Mouse (Mus musculus) lung, postnatal 10 days (tissue): ENCODE results near the gene Gamt.

Source experiments
- DNase-seq: peaks from one replicate; pipeline ENCODE4 v3.0.0; 2021

Gene Gamt

GRCm38 (mm10) chr10:80260642-80261584 lies at the start of gene Gamt, which contains the start of gene Dazap1:
TSS of gene Gamt (minus strand) at chr10:80261012.
TSS of gene Dazap1 (plus strand) at chr10:80261486.
- DNase-seq: peak; percentile 99

DNA sequence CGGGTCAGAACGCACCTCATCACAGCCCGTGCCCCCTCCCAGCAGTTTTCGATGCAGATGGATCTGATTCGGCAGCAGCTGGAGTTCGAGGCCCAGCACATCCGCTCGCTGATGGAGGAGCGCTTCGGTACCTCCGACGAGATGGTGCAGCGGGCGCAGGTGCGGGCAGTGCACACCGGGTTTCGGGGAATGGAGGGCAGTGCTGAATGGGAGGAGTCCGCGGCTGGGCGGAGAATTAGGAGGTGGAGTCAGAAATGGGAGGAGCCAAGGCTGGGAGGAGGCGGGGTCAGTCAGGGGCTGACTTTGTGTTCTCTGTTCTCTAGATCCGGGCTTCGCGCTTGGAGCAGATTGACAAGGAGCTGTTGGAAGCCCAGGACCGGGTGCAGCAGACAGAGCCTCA lies 44.0 kb upstream of the Gamt start:
- DNase-seq: peak; percentile 56

- DNase-seq: no peak
Measured at GRCm38 (mm10) chr10:80304458-80304857, 43.6 kb upstream of the Gamt start.

DNA sequence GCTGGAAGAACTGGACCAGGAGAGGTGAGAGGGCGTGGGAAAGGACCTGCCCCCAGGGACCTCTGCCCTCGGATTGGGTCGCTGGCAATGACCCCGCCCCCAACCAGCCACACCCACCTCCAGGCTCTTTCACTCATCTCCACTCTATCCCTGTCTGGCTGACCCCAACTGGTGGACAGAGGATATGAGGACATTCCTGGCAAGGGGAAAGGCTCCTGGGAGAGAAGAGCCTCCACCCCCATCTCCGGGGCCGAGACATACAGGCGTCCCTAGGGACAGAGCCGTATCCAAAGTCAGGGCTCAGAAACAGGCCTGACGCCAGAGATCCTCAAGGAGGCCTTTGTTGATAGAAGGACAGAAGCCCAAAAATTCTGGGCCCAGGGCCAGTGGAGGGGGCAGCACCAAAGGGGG lies 41.7 kb upstream of the Gamt start:
- DNase-seq: peak; percentile 93

GRCm38 (mm10) chr10:80302082-80302355 lies 41.2 kb upstream of the Gamt start:
- DNase-seq: no peak

GRCm38 (mm10) chr10:80301256-80302081 lies 40.7 kb upstream of the Gamt start:
- DNase-seq: no peak

DNA sequence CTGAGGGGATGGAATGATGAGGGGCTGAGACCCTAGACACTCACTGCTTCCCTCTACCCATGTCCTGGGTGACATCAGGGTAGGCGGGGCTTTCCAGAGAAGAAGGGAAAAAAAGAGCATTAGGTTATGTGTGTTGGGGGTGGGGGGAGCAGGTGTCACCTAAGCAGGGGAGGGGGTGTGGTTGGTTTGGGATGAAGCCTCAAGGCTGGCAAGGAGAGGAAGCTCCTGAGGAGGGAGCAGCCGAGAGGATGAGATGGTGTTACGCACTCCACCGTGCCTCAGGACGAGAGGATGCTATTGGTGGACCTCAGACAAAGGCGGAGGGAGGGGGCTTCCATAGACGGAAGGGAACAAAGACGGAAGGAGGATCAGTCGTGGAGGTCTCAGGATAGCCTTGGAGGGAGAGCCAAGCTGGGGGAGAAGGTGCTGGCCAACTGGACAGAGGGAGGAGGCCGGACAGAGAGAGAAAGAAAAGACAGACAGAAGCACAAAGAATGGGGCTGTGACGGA lies 39.9 kb upstream of the Gamt start:
- no peak for DNase-seq

DNA sequence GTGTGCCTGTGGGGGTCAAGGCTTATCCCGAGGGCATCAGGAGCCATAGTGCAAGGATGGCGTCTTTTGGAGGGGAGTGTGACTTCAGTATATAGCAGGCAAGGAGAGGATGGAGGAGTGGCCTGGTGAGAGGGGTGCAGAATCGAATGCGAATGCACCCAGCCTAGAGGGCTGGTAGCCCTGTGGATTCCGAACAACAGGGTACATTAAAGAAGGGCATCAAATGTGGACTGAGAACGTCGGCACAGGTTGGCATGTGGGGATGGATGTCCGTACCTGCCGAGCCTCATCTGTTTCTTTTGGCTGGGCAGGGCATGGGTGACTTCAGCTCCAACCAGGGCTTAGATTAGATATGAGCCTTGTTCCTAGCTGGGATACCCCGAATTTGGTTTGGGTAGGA lies 39.0 kb upstream of the Gamt start:
- DNase-seq: no peak

GRCm38 (mm10) chr10:80299301-80299700 lies 38.5 kb upstream of the Gamt start:
- no peak for DNase-seq

- peak; percentile 67 for DNase-seq
Measured at GRCm38 (mm10) chr10:80298571-80299281, 37.9 kb upstream of the Gamt start.

- DNase-seq: no peak
Measured at GRCm38 (mm10) chr10:80297526-80298133, 36.8 kb upstream of the Gamt start.

GRCm38 (mm10) chr10:80296824-80297223 lies 36.0 kb upstream of the Gamt start:
- DNase-seq: no peak

DNA sequence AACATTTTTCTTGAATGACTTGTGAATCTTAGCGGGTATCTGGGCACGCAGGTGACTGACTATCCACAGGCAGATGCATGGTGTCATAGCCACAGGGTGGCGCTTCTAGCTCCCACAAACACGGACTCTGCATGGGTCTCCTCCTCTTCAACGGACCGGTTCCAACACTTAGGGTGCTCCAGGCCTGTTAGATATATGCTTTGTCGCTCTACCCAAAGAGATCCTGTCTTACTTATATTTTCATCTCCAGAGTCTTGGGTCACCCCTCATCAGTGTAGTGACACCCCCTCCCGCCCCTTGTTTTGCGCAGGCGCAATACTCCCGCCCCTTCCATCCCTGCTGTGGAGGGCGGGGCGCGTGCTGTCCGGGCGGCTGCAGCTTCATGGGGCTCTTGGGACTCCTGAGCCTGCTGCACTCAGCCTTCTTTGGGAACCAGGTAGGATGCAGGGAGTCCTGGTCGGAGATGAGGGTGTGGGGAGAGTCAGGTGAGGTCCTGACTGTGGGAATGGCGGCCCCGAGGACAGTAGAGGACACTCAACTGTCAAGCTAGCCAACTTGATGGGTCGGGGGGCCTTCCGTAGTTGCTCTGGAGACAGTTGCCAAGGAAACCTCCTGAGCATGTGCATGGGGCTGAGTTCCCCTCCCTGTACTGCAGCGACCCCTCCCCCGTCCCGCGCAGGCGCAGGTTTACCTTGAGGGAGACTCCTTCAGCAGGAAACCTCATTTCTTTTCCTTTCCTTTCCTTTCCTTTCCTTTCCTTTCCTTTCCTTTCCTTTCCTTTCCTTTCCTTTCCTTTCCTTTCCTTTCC lies 35.0 kb upstream of the Gamt start, which contains the start of gene Apc2:
TSS of gene Apc2 (plus strand) at position 360 of the 808 bp plus-strand sequence.
- peak; percentile 80 for DNase-seq

DNA sequence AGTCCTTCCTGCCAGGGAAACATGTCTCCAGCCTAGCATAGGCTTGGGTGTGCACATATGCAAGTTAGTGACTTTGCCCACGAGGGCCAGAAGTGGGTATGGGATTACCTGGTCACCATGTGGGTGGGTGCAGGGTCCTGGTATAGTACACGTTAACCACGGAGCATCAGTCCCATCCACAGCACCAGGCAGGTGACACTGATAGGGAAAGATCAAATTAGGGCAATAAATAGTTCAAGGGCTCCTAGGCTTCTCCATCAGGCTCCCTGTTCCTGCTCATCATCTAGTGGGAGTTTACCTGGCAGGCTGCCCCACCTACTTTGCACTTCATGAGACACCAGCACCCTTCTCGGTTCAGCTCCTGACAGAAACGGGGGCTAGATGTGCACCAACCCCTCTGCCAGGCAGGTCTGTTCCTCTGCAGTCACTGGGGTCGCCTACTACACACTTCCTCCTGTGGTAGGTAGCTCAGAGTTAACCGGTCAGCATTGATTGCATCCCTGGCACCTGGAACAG lies 34.0 kb upstream of the Gamt start:
- DNase-seq: no peak

DNA sequence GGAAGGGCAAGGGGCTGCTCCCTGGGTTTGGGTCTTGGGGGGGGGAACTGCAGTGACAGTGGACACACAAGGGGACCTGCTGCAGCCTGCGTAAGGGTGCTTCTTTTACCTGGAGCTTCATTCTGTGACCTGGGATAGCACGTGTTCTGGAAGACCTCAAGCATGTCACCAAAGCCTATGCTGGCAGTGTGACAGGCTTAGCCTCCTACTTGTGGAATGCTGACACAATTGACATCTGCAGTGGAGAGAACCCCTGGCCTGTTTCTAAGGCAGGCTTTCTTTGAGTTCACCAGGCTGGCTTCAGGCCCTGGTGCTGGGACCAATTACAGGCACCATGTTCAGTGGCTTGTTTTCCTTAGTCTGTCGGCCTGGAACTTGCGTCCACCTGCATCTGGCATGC lies 33.5 kb upstream of the Gamt start:
- DNase-seq: no peak

- DNase-seq: no peak
Measured at GRCm38 (mm10) chr10:80293325-80293724, 32.5 kb upstream of the Gamt start.

GRCm38 (mm10) chr10:80292251-80293146 lies 31.7 kb upstream of the Gamt start, which contains the start of gene Rps15:
TSS of gene Rps15 (plus strand) at chr10:80292453.
- peak; percentile 98 for DNase-seq

DNA sequence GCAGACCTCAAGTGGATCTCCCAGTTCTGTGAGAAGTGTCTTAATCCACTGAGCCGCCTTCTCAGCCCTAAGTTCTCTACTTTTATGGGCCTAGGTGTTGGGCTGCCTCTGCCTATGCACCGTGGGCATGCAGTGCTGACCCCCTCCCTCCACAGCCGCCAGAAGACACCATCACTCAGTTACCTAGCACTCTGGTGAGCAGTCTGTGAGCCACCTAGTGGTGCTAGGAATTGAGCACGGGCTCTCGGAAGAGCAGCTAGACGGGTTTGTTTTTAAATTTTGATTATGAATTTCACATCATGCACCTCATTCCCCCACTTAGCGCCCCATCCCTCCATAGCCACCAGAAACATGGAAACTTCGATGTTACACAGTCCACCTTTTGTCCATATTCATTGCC lies 27.8 kb upstream of the Gamt start:
- no peak for DNase-seq

DNA sequence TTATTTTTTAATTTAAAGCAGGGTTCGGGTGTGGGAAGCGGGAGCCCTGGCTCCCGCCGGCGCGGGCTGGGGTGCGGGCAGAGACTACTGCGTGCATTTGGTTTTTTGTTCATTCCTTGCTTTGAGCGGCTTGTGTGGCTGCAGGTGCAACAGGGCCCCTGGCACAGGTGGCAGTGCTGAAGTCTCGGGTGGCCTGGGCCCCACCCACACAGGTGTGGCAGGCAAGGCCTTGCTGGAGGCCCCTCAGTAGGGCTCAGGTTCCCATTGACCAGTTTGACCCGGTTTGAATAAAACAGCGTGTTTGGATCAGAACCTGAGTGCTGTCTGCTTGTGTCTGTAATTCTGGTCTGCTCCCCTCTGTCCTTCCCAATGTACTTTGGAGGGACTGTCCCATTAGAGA lies 27.3 kb upstream of the Gamt start:
- DNase-seq: no peak
